Mouse (Mus musculus) heart, postnatal 0 days (tissue): ENCODE data around the gene Gm20518.

ENCODE experiments used
- CTCF ChIP-seq: IDR thresholded peaks from 2 replicates; pipeline ENCODE4 v1.5.1; 2016; ENCODE audit warnings: antibody characterized with exemption, control low read depth, low read depth
- EP300 ChIP-seq: IDR thresholded peaks from 2 replicates; pipeline ENCODE4 v1.6.1; 2016; ENCODE audit warnings: antibody characterized with exemption, low read depth

DNA sequence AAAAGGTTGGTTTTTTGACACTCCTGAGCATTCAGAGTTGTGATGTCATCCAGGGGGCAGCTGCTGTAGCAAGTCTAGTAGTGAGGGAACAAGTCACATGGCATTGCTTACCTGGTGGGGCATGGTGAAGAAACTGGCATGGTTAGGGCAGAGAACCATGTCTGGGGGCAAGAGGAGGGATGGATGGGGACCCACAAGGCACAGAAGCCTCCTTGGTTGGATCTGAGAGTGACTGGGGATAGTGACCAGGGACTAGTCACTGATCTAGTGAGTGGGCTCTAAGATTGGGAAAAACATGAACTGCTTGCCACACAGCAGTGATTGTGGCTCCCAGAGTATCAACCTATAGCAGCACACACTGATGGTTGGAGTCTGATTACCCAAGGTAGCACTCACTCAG is 91.9 kb downstream of the Gm20518 start:
- TF ChIP-seq CTCF (no peak), EP300 (no peak)
